Mouse (Mus musculus) limb, embryonic 11.5 days (tissue): ENCODE measurements around the gene Shtn1. TPM values are rescaled to one million over a fixed set of nuclear protein-coding genes. Genes with fewer than 3 reads are reported as not detected.

Experiments
- ATAC-seq: fragments of 200-750 bp; cut with Nextera tagmentation; 2 replicates; pipeline ENCODE4 v1.8.0; 2017; ENCODE audit warnings: low read depth; ENCODE audit not compliant: insufficient number of reproducible peaks, low FRiP score, low TSS enrichment
- DNase-seq: peaks from one replicate; pipeline ENCODE4 v3.0.0-alpha.2; 2015; ENCODE audit warnings: low spot score
- H3K27ac ChIP-seq: fragments of 300-500 bp; sonication (generic); replicated peaks from 2 replicates; pipeline ENCODE4 v1.5.1; 2014; ENCODE audit warnings: low read depth, mild to moderate bottlenecking, low read length
- H3K27me3 ChIP-seq: fragments of 300-500 bp; sonication (generic); 2 replicates; pipeline ENCODE4 v1.6.1; 2014; ENCODE audit warnings: mild to moderate bottlenecking, low read length, mixed read lengths; ENCODE audit not compliant: control insufficient read depth, insufficient read depth
- H3K36me3 ChIP-seq: fragments of 300-500 bp; sonication (generic); 2 replicates; pipeline ENCODE4 v1.6.1; 2014; ENCODE audit warnings: mild to moderate bottlenecking, low read length, moderate library complexity, mixed read lengths; ENCODE audit not compliant: control insufficient read depth, insufficient read depth
- H3K4me1 ChIP-seq: fragments of 300-500 bp; sonication (generic); 2 replicates; pipeline ENCODE4 v1.6.1; 2014; ENCODE audit warnings: low read length, mixed read lengths; ENCODE audit not compliant: control insufficient read depth, insufficient read depth
- H3K4me2 ChIP-seq: fragments of 300-500 bp; sonication (generic); 2 replicates; pipeline ENCODE4 v1.6.1; 2014; ENCODE audit warnings: low read depth, mild to moderate bottlenecking, moderate library complexity; ENCODE audit not compliant: severe bottlenecking
- H3K4me3 ChIP-seq: fragments of 300-500 bp; sonication (generic); 2 replicates; pipeline ENCODE4 v1.5.1; 2014; ENCODE audit warnings: low read depth, low read length
- H3K9ac ChIP-seq: fragments of 300-500 bp; sonication (generic); 2 replicates; pipeline ENCODE4 v1.6.1; 2014; ENCODE audit warnings: mild to moderate bottlenecking, low read length
- H3K9me3 ChIP-seq: fragments of 300-500 bp; sonication (generic); 2 replicates; pipeline ENCODE4 v1.6.1; 2016; ENCODE audit warnings: low read length; ENCODE audit not compliant: control insufficient read depth
- WGBS: fragments of 180-500 bp; shearing (Covaris S2); extraction: QIAGEN DNeasy Blood & Tissue Kit; methylation state at CpG from one replicate; pipeline ENCODE4 v1.1.7; 2014; 5-methylcytosine and 5-hydroxymethylcytosine counted together
- polyA plus RNA-seq: library from polyadenylated mRNA; unstranded; fragments of >200 nt; fragmentation: Nextera tagmentation; extraction: Ambion mirVana; gene quantifications from 2 replicates; pipeline ENCODE4 v1.2.1, GENCODE M21; 2014

The Shtn1 gene
- polyA plus RNA-seq, 1 experiment from 2014 or later = 0.71 TPM

GRCm38 (mm10) chr19:59023876-59024275 is 52.0 kb downstream of the Shtn1 start:
- ATAC-seq = no peak
- Histone ChIP-seq H3K9me3 (no peaks in the 10 kb centered on the region), H3K4me2 (no peak overlapping the region), H3K9ac (no peak overlapping the region), H3K4me1 (no peaks in the 10 kb centered on the region), H3K4me3 (no peak overlapping the region), H3K36me3 (no peaks in the 10 kb centered on the region), H3K27ac (no peak overlapping the region), H3K27me3 (no peaks in the 10 kb centered on the region)
- WGBS = 98% methylated on average over 3 of the region's 3 CpGs
- no peak for DNase-seq

- Histone ChIP-seq H3K27ac (no peak overlapping the region), H3K36me3 (no peaks in the 10 kb centered on the region), H3K4me2 (no peak overlapping the region), H3K9ac (no peak overlapping the region), H3K9me3 (no peaks in the 10 kb centered on the region), H3K4me1 (no peaks in the 10 kb centered on the region), H3K27me3 (no peaks in the 10 kb centered on the region), H3K4me3 (no peak overlapping the region)
- ATAC-seq (no peak), DNase-seq (no peak)
These were observed 54.3 kb downstream of the Shtn1 start for GRCm38 (mm10) chr19:59021644-59022043.

- no peaks in the 10 kb centered on the region for H3K27me3 ChIP-seq
- DNase-seq = no peak
- no peaks in the 10 kb centered on the region for H3K9me3 ChIP-seq
- no peak for ATAC-seq
- H3K36me3 ChIP-seq = no peaks in the 10 kb centered on the region
- no peak overlapping the region for H3K9ac ChIP-seq
- H3K4me2 ChIP-seq = no peak overlapping the region
- WGBS = 82% methylated on average over 5 of the region's 5 CpGs
- H3K4me1 ChIP-seq = no peaks in the 10 kb centered on the region
- H3K4me3 ChIP-seq = no peak overlapping the region
- no peak overlapping the region for H3K27ac ChIP-seq
These were observed 65.1 kb downstream of the Shtn1 start for GRCm38 (mm10) chr19:59010802-59011201.

- DNase-seq = no peak
- H3K4me3 ChIP-seq = no peak overlapping the region
- H3K4me2 ChIP-seq = no peak overlapping the region
- no peaks in the 10 kb centered on the region for H3K4me1 ChIP-seq
- no peaks in the 10 kb centered on the region for H3K36me3 ChIP-seq
- H3K27me3 ChIP-seq = no peaks in the 10 kb centered on the region
- no peak overlapping the region for H3K9ac ChIP-seq
- H3K9me3 ChIP-seq = no peaks in the 10 kb centered on the region
- ATAC-seq = no peak
- WGBS = 72% methylated on average over 15 of the region's 15 CpGs
- no peak overlapping the region for H3K27ac ChIP-seq
These were observed 69.1 kb downstream of the Shtn1 start for GRCm38 (mm10) chr19:59006577-59007340.

GRCm38 (mm10) chr19:59002827-59003226 is 73.1 kb downstream of the Shtn1 start:
- Histone ChIP-seq H3K9ac (no peak overlapping the region), H3K27ac (no peak overlapping the region), H3K4me1 (no peaks in the 10 kb centered on the region), H3K4me2 (no peak overlapping the region), H3K27me3 (no peaks in the 10 kb centered on the region), H3K9me3 (no peaks in the 10 kb centered on the region), H3K4me3 (no peak overlapping the region), H3K36me3 (no peaks in the 10 kb centered on the region)
- 88% methylated on average over 6 of the region's 6 CpGs for WGBS
- no peak for ATAC-seq
- no peak for DNase-seq

- Histone ChIP-seq H3K4me1 (no peaks in the 10 kb centered on the region), H3K9me3 (no peaks in the 10 kb centered on the region), H3K4me3 (no peak overlapping the region), H3K36me3 (no peaks in the 10 kb centered on the region), H3K9ac (no peak overlapping the region), H3K4me2 (no peak overlapping the region; the same call in 1 of the 2 replicates), H3K27me3 (no peaks in the 10 kb centered on the region), H3K27ac (no peak overlapping the region)
- DNase-seq (no peak), ATAC-seq (no peak)
- 35% methylated on average over 9 of the region's 9 CpGs for WGBS
These were observed 94.3 kb downstream of the Shtn1 start for GRCm38 (mm10) chr19:58981571-58981970.

GRCm38 (mm10) chr19:58980056-58980440 is 95.9 kb downstream of the Shtn1 start:
- DNase-seq (no peak), ATAC-seq (no peak)
- 86% methylated on average over 5 of the region's 5 CpGs for WGBS
- no peaks in the 10 kb centered on the region for H3K27me3 ChIP-seq
- H3K4me2 ChIP-seq = no peak overlapping the region
- no peaks in the 10 kb centered on the region for H3K9me3 ChIP-seq
- no peak overlapping the region for H3K9ac ChIP-seq
- H3K36me3 ChIP-seq = no peaks in the 10 kb centered on the region
- H3K27ac ChIP-seq = no peak overlapping the region
- no peak overlapping the region for H3K4me3 ChIP-seq
- no peaks in the 10 kb centered on the region for H3K4me1 ChIP-seq

GRCm38 (mm10) chr19:58979436-58980055 is 96.4 kb downstream of the Shtn1 start:
- 57% methylated on average over 13 of the region's 13 CpGs for WGBS
- Histone ChIP-seq H3K4me2 (no peak overlapping the region), H3K36me3 (no peaks in the 10 kb centered on the region), H3K9ac (no peak overlapping the region), H3K4me3 (no peak overlapping the region), H3K27ac (no peak overlapping the region), H3K9me3 (no peaks in the 10 kb centered on the region), H3K27me3 (no peaks in the 10 kb centered on the region), H3K4me1 (no peaks in the 10 kb centered on the region)
- DNase-seq = no peak
- no peak for ATAC-seq
